Comparison of ENCODE assay signal across 19 mouse cellular contexts in the genomic region with DNA sequence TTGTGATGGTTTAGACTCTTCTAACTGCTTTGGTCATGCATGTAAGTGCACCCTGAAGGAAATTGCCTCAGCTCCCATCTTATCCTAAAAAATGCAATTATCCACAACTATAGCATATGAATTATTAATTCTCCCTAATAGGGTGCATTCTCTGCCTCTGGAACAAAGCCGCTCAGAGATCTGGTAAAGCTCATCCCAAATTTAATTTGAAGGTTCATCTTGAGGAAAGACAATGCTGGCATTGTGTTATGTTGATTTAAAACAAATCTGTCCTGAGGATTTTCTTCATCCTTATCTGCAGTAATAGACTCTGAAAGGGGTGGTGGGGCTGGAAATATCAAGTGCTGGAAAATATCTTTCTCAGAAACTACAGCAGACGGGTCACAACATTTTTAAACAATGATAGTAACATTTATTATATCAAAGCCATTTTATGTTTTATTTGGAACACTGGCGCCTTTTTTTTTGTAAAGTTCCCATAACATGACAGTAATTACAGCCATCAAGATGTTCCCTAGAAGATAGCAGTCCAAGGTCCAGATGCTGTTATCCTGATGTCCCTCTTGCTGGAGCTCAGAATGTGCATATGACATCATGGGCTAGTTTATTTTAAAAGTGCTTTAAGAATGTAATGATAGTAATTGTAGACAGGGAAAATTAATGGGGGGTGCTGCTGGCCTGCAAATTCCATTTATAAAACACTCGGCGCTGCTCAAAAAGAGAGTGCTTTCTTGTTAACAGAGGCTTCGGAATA.
DNase-seq lines count a peak whose midpoint lies in the region; ATAC-seq and TF ChIP-seq lines count a peak whose summit lies in the region.
"Had no signal": no experiment of that assay in that cellular context is flagged by ENCODE, and none has a peak within 500 bp of the region (broad histone marks: within the 10 kb centered on the region; RNA-seq: fewer than 3 reads in every experiment).

No protein-coding gene starts in this region.

- no peak overlapping the region for H3K4me3 ChIP-seq in liver, adult 2 months (ENCODE audit: insufficient read depth, low read depth, low read length)
- no peak overlapping the region for H3K4me3 ChIP-seq in liver, embryonic 12.5 days
- no peak overlapping the region for H3K4me3 ChIP-seq in lung, postnatal 0 days (ENCODE audit: low read depth, low read length)
- H3K4me3 ChIP-seq in intestine, embryonic 15.5 days (replicated peaks): no peak overlapping the region
- H3K4me3 ChIP-seq: embryonic facial prominence, embryonic 12.5 days; forebrain, embryonic 15.5 days; heart, adult 2 months; hindbrain, embryonic 10.5 days had no signal

- H3K27ac ChIP-seq in liver, adult 2 months (replicated peaks; ENCODE audit: insufficient read depth, low read depth, low read length): no peak overlapping the region
- H3K27ac ChIP-seq in liver, embryonic 12.5 days: no peak overlapping the region
- no peak overlapping the region for H3K27ac ChIP-seq in lung, postnatal 0 days (ENCODE audit: low read length)
- H3K27ac ChIP-seq in intestine, embryonic 15.5 days: no peak overlapping the region
- H3K27ac ChIP-seq: embryonic facial prominence, embryonic 12.5 days; forebrain, embryonic 15.5 days; heart, adult 2 months; hindbrain, embryonic 10.5 days had no signal

- no peaks in the 10 kb centered on the region for H3K4me1 ChIP-seq in liver, adult 2 months (ENCODE audit: control insufficient read depth, insufficient read depth, low read length)
- H3K4me1 ChIP-seq in liver, embryonic 12.5 days: no peaks in the 10 kb centered on the region
- H3K4me1 ChIP-seq in lung, postnatal 0 days (ENCODE audit: insufficient read depth, low read depth, low read length): no peaks in the 10 kb centered on the region; the same call in 1 of the 2 replicates
- H3K4me1 ChIP-seq in intestine, embryonic 15.5 days (replicated peaks): peaks cover 9% of the 10 kb centered on the region; the same call in 1 of the 2 replicates
- H3K4me1 ChIP-seq: embryonic facial prominence, embryonic 12.5 days; forebrain, embryonic 15.5 days; hindbrain, embryonic 10.5 days had no signal

- H3K4me2 ChIP-seq in liver, embryonic 12.5 days: no peak overlapping the region
- H3K4me2 ChIP-seq in lung, postnatal 0 days (replicated peaks; ENCODE audit: low read depth, low read length): no peak overlapping the region
- no peak overlapping the region for H3K4me2 ChIP-seq in intestine, embryonic 15.5 days (replicated peaks)
- H3K4me2 ChIP-seq: embryonic facial prominence, embryonic 12.5 days; forebrain, embryonic 15.5 days; heart, embryonic 11.5 days had no signal

- WGBS in liver, adult 2 months: 86% methylated on average over 6 of the region's 6 CpGs
- WGBS in liver, embryonic 12.5 days (ENCODE audit: insufficient replicate concordance): 72% methylated on average over 6 of the region's 6 CpGs
- WGBS in lung, postnatal 0 days: 47% methylated on average over 6 of the region's 6 CpGs
- 38% methylated on average over 6 of the region's 6 CpGs for WGBS in intestine, embryonic 15.5 days

- ATAC-seq in liver, embryonic 12.5 days: no peak
- no peak for ATAC-seq in lung, postnatal 0 days
- ATAC-seq in intestine, embryonic 15.5 days: peak; percentile 83
- ATAC-seq: forebrain, embryonic 15.5 days had no signal

- DNase-seq in liver, adult 2 months (ENCODE audit: extremely low read depth, low read depth, low spot score): peak; percentile 31
- DNase-seq in lung, postnatal 0 days (ENCODE audit: low spot score): peak; percentile 12
- no peak for DNase-seq in lung, postnatal 10 days
- DNase-seq in retina, postnatal 1 day: peak; percentile 59
- no peak for DNase-seq in right cerebral cortex, postnatal 25 days
- no peak for DNase-seq in frontal cortex, postnatal 25 days (ENCODE audit: low spot score in 2 of 2)
- DNase-seq: adrenal gland, adult 8-10 months; adrenal gland, postnatal 36 days; cerebellum, adult 11-12 months; cerebellum, adult 9-10 months; cerebellum, postnatal 25 days; gastrocnemius, postnatal 10 days; heart, adult 2 months had no signal

- no peak for TF ChIP-seq CTCF in liver, adult 2 months (IDR thresholded peaks at IDR 0.05; ENCODE audit: low read depth, low read length)
- TF ChIP-seq CTCF in lung, postnatal 0 days (IDR thresholded peaks at IDR 0.05): no peak

- no peaks in the 10 kb centered on the region for H3K79me2 ChIP-seq in liver, adult 2 months (ENCODE audit: control insufficient read depth, insufficient read depth, low read length)

- H3K27me3 ChIP-seq in liver, adult 2 months (ENCODE audit: control insufficient read depth, insufficient read depth, low read length): no peaks in the 10 kb centered on the region
- H3K27me3 ChIP-seq in liver, embryonic 12.5 days (replicated peaks): no peaks in the 10 kb centered on the region
- no peaks in the 10 kb centered on the region for H3K27me3 ChIP-seq in lung, postnatal 0 days (replicated peaks; ENCODE audit: insufficient read depth, low read length)
- no peaks in the 10 kb centered on the region for H3K27me3 ChIP-seq in intestine, embryonic 15.5 days (replicated peaks)
- H3K27me3 ChIP-seq: embryonic facial prominence, embryonic 12.5 days; forebrain, embryonic 15.5 days had no signal

- no peak for TF ChIP-seq EP300 in lung, postnatal 0 days (IDR thresholded peaks at IDR 0.05)

- H3K9ac ChIP-seq in liver, adult 2 months (ENCODE audit: low read depth, low read length): no peak overlapping the region
- no peak overlapping the region for H3K9ac ChIP-seq in liver, embryonic 12.5 days
- no peak overlapping the region for H3K9ac ChIP-seq in lung, postnatal 0 days (replicated peaks; ENCODE audit: low read depth)
- H3K9ac ChIP-seq in intestine, embryonic 15.5 days: no peak overlapping the region
- H3K9ac ChIP-seq: embryonic facial prominence, embryonic 12.5 days; forebrain, embryonic 15.5 days had no signal

- H3K36me3 ChIP-seq in liver, adult 2 months (ENCODE audit: control insufficient read depth, insufficient read depth, low read length): no peaks in the 10 kb centered on the region
- no peaks in the 10 kb centered on the region for H3K36me3 ChIP-seq in liver, embryonic 12.5 days
- no peaks in the 10 kb centered on the region for H3K36me3 ChIP-seq in lung, postnatal 0 days (ENCODE audit: insufficient read depth, low read length)
- no peaks in the 10 kb centered on the region for H3K36me3 ChIP-seq in intestine, embryonic 15.5 days
- H3K36me3 ChIP-seq: embryonic facial prominence, embryonic 12.5 days; forebrain, embryonic 15.5 days; hindbrain, embryonic 10.5 days had no signal

- H3K9me3 ChIP-seq in liver, embryonic 12.5 days (replicated peaks): no peaks in the 10 kb centered on the region
- H3K9me3 ChIP-seq in lung, postnatal 0 days (ENCODE audit: low read length): no peaks in the 10 kb centered on the region
- no peaks in the 10 kb centered on the region for H3K9me3 ChIP-seq in intestine, embryonic 15.5 days
- H3K9me3 ChIP-seq: embryonic facial prominence, embryonic 12.5 days; forebrain, embryonic 15.5 days; hindbrain, embryonic 10.5 days had no signal

- no peak for TF ChIP-seq POLR2A in liver, adult 2 months (IDR thresholded peaks at IDR 0.05; ENCODE audit: extremely low read depth, insufficient read depth, low read length)

Comparison
In these comparisons a context has a peak if more than half of its experiments do, and no peak if none do; other contexts are left out.
1. DNase-seq: peak in liver, adult 2 months (single experiment), lung, postnatal 0 days (single experiment) and retina, postnatal 1 day (single experiment); none in lung, postnatal 10 days (single experiment), right cerebral cortex, postnatal 25 days (single experiment) and frontal cortex, postnatal 25 days (0 of 2).